Mouse (Mus musculus) G1E (cell line): ENCODE measurements around the gene Adcy2.

Experiments
- CTCF ChIP-seq: IDR thresholded peaks from 2 replicates; pipeline ENCODE4 v1.5.1; 2012; ENCODE audit warnings: low read depth, low read length, inconsistent platforms, mixed read lengths
- GATA1 ChIP-seq: IDR thresholded peaks from 2 replicates; pipeline ENCODE4 v1.6.1; 2012; ENCODE audit warnings: borderline replicate concordance, low read length, inconsistent platforms, mixed read lengths
- GATA2 ChIP-seq: IDR thresholded peaks from 2 replicates; pipeline ENCODE4 v1.6.1; 2012; ENCODE audit warnings: low read depth, low read length, inconsistent platforms, borderline replicate concordance
- POLR2AphosphoS5 ChIP-seq: IDR thresholded peaks from 2 replicates; pipeline ENCODE4 v1.6.1; 2012; ENCODE audit warnings: low read depth, low read length, inconsistent platforms; ENCODE audit not compliant: insufficient replicate concordance
- TAL1 ChIP-seq: conservative IDR thresholded peaks from 2 replicates; pipeline ENCODE4 v1.6.1; 2012; ENCODE audit warnings: low read depth, low read length, inconsistent platforms, mixed read lengths

DNA sequence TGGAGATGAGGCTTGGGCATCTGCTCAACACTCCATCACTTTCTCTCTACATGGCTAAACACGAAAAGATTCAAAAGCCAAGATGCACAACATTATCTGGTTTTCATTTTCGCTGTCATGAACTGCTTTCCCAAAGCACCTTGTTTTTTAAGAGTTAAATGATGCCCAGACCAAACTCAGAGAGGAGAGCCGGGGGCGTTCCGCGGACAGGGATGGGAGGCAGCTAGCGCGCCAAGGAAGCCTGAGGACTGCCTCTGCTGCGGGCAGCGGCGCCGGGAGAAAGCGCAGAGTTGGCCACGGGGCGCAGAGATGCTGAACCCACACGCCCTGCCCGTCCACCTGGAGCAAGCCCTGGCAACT, 803 bp downstream of the Adcy2 start:
- TF ChIP-seq CTCF (no peak), TAL1 (no peak), GATA1 (no peak), GATA2 (no peak), POLR2AphosphoS5 (no peak)
